Mouse (Mus musculus) liver, embryonic 16.5 days (tissue): ENCODE measurements around the gene Klhl22. TPM values are rescaled to one million over a fixed set of nuclear protein-coding genes. Genes with fewer than 3 reads are reported as not detected.

ENCODE experiments used
- ATAC-seq: fragments of 200-750 bp; cut with Nextera tagmentation; 2 replicates; pipeline ENCODE4 v1.8.0; 2017; ENCODE audit warnings: low read depth, mild to moderate bottlenecking, moderate number of reproducible peaks, moderate library complexity
- H3K27ac ChIP-seq: fragments of 300-500 bp; sonication (generic); 2 replicates; pipeline ENCODE4 v1.5.1; 2014; ENCODE audit warnings: mild to moderate bottlenecking, low read length
- H3K27me3 ChIP-seq: fragments of 300-500 bp; sonication (generic); 2 replicates; pipeline ENCODE4 v1.6.1; 2014; ENCODE audit warnings: low read depth, low read length, mixed read lengths; ENCODE audit not compliant: control insufficient read depth, insufficient read depth
- H3K36me3 ChIP-seq: fragments of 300-500 bp; sonication (generic); 2 replicates; pipeline ENCODE4 v1.6.1; 2014; ENCODE audit warnings: mild to moderate bottlenecking; ENCODE audit not compliant: control insufficient read depth, insufficient read depth
- H3K4me1 ChIP-seq: fragments of 300-500 bp; sonication (generic); 2 replicates; pipeline ENCODE4 v1.6.1; 2014; ENCODE audit warnings: low read depth, low read length, mixed read lengths; ENCODE audit not compliant: control insufficient read depth
- H3K4me2 ChIP-seq: fragments of 300-500 bp; sonication (generic); 2 replicates; pipeline ENCODE4 v1.6.1; 2014; ENCODE audit warnings: low read depth, low read length, mixed read lengths
- H3K4me3 ChIP-seq: fragments of 300-500 bp; sonication (generic); 2 replicates; pipeline ENCODE4 v1.5.1; 2014; ENCODE audit warnings: low read depth, mild to moderate bottlenecking, low read length
- H3K9ac ChIP-seq: fragments of 300-500 bp; sonication (generic); 2 replicates; pipeline ENCODE4 v1.6.1; 2014; ENCODE audit warnings: low read depth, low read length
- H3K9me3 ChIP-seq: fragments of 300-500 bp; sonication (generic); replicated peaks from 2 replicates; pipeline ENCODE4 v1.6.1; 2016; ENCODE audit warnings: low read length; ENCODE audit not compliant: control insufficient read depth
- WGBS: fragments of 180-500 bp; shearing (Covaris S2); extraction: QIAGEN DNeasy Blood & Tissue Kit; methylation state at CpG from one replicate; pipeline ENCODE4 v1.1.7; 2014; ENCODE audit not compliant: insufficient replicate concordance; 5-methylcytosine and 5-hydroxymethylcytosine counted together
- polyA plus RNA-seq: library from polyadenylated mRNA; unstranded; fragments of >200 nt; fragmentation: Nextera tagmentation; extraction: Ambion mirVana; gene quantifications from 2 replicates; pipeline ENCODE4 v1.2.1, GENCODE M21; 2015

The Klhl22 gene
- polyA plus RNA-seq, 1 experiment from 2014 or later = 12.8 TPM

- H3K27me3 ChIP-seq = peaks cover 27% of the 10 kb centered on the region
These were observed 80.6 kb downstream of the Klhl22 start for GRCm38 (mm10) chr16:17839976-17840375.

GRCm38 (mm10) chr16:17842437-17842836 is 83.0 kb downstream of the Klhl22 start:
- Histone ChIP-seq H3K27ac (no peak overlapping the region), H3K9me3 (no peaks in the 10 kb centered on the region), H3K9ac (no peak overlapping the region), H3K36me3 (peaks cover 37% of the 10 kb centered on the region), H3K4me2 (no peak overlapping the region), H3K4me3 (no peak overlapping the region), H3K27me3 (peaks cover 3% of the 10 kb centered on the region; the same call in 1 of the 2 replicates), H3K4me1 (no peaks in the 10 kb centered on the region)
- no peak for ATAC-seq
- WGBS = 85% methylated on average over 7 of the region's 7 CpGs

More at GRCm38 (mm10) chr16:17839976-17840375, 80.6 kb downstream of the Klhl22 start:
- Histone ChIP-seq H3K36me3 (peaks cover 20% of the 10 kb centered on the region), H3K9me3 (no peaks in the 10 kb centered on the region), H3K4me3 (no peak overlapping the region), H3K27ac (no peak overlapping the region), H3K4me1 (no peaks in the 10 kb centered on the region), H3K9ac (no peak overlapping the region), H3K4me2 (no peak overlapping the region)
- 66% methylated on average over 4 of the region's 4 CpGs for WGBS
- ATAC-seq = no peak

Other genes with a start within 250 kb of the Klhl22 start
- gene Thap7, start 228.5 kb upstream of the Klhl22 start, polyA plus RNA-seq = 18.9 and 21.1 TPM in 2 replicates
- gene Lrrc74b, start 198.4 kb upstream of the Klhl22 start, polyA plus RNA-seq = 0.06 TPM in 1 of 2 replicates, not detected in the other
- 0.07 and 0.09 TPM in 2 replicates for gene P2rx6, start 197.7 kb upstream of the Klhl22 start, polyA plus RNA-seq
- 2.9 and 3.5 TPM in 2 replicates for gene Slc7a4, start 176.4 kb upstream of the Klhl22 start, polyA plus RNA-seq
- 13.6 and 15.1 TPM in 2 replicates for gene Smpd4, start 140.3 kb upstream of the Klhl22 start, polyA plus RNA-seq
- 2.2 and 2.5 TPM in 2 replicates for gene Ccdc74a, start 113.1 kb upstream of the Klhl22 start, polyA plus RNA-seq
- gene Med15, start 26.7 kb upstream of the Klhl22 start, polyA plus RNA-seq = 16.0 and 19.2 TPM in 2 replicates
- 0.67 TPM in 2 replicates for gene Scarf2, start 37.7 kb downstream of the Klhl22 start, polyA plus RNA-seq
- gene B830017H08Rik, start 73.5 kb downstream of the Klhl22 start, polyA plus RNA-seq = not detected in 2 replicates
- gene Car15, start 78.7 kb downstream of the Klhl22 start, polyA plus RNA-seq = 0.58 and 0.88 TPM in 2 replicates
- 0.09 TPM in 1 of 2 replicates, not detected in the other for gene Gm20518, start 132.1 kb downstream of the Klhl22 start, polyA plus RNA-seq
- not detected in 2 replicates for gene Tssk1, start 134.6 kb downstream of the Klhl22 start, polyA plus RNA-seq
- 19.8 and 21.3 TPM in 2 replicates for gene Dgcr2, start 138.9 kb downstream of the Klhl22 start, polyA plus RNA-seq
- gene Tssk2, start 139.0 kb downstream of the Klhl22 start, polyA plus RNA-seq = not detected in 2 replicates
- gene Ess2, start 151.7 kb downstream of the Klhl22 start, polyA plus RNA-seq = 9.1 and 9.4 TPM in 2 replicates
- not detected in 2 replicates for gene Gsc2, start 155.4 kb downstream of the Klhl22 start, polyA plus RNA-seq
- gene Slc25a1, start 168.6 kb downstream of the Klhl22 start, polyA plus RNA-seq = 55.8 and 63.5 TPM in 2 replicates
- 2.3 and 2.5 TPM in 2 replicates for gene Vpreb2, start 220.8 kb downstream of the Klhl22 start, polyA plus RNA-seq